Mouse (Mus musculus) activated CD4-positive, CD25-positive, alpha-beta regulatory T cell, adult 9 weeks (primary cell): ENCODE measurements around the gene H2al1b. TPM values are rescaled to one million over a fixed set of nuclear protein-coding genes. Genes with fewer than 3 reads are reported as not detected.

Source experiments
- polyA plus RNA-seq: library from polyadenylated mRNA; unstranded; fragments of 100-300 nt; shearing (Covaris generic); gene quantifications from one replicate; pipeline ENCODE4 v1.2.1, GENCODE M21; 2017

Gene H2al1b
- polyA plus RNA-seq = not detected

GRCm38 (mm10) chrX:11302132-11302531 is at the start of gene H2al1b:
Gene H2al1b, plus strand, starts transcription at chrX:11302432.

GRCm38 (mm10) chrX:11298957-11299356 is 3.3 kb upstream of the H2al1b start, which contains the start of gene H2al1a:
Gene H2al1a, plus strand, starts transcription at chrX:11299257.

GRCm38 (mm10) chrX:11305355-11305754 is 3.1 kb downstream of the H2al1b start, which contains the start of gene H2al1c:
Gene H2al1c, plus strand, starts transcription at chrX:11305655.

GRCm38 (mm10) chrX:11308524-11308923 is 6.3 kb downstream of the H2al1b start, which contains the start of gene H2al1d:
Gene H2al1d, plus strand, starts transcription at chrX:11308824.

GRCm38 (mm10) chrX:11311634-11312033 is 9.4 kb downstream of the H2al1b start, which contains the start of gene H2al1e:
Gene H2al1e, plus strand, starts transcription at chrX:11311934.

GRCm38 (mm10) chrX:11314858-11315257 is 12.6 kb downstream of the H2al1b start, which contains the start of gene H2al1f:
Gene H2al1f, plus strand, starts transcription at chrX:11315158.

GRCm38 (mm10) chrX:11317956-11318355 is 15.7 kb downstream of the H2al1b start, which contains the start of gene H2al1g:
Gene H2al1g, plus strand, starts transcription at chrX:11318256.

GRCm38 (mm10) chrX:11321192-11321591 is 19.0 kb downstream of the H2al1b start, which contains the start of gene H2al1h:
Gene H2al1h, plus strand, starts transcription at chrX:11321492.

GRCm38 (mm10) chrX:11324359-11324758 is 22.1 kb downstream of the H2al1b start, which contains the start of gene H2al1i:
Gene H2al1i, plus strand, starts transcription at chrX:11324659.

GRCm38 (mm10) chrX:11327522-11327921 is 25.3 kb downstream of the H2al1b start, which contains the start of gene H2al1j:
Gene H2al1j, plus strand, starts transcription at chrX:11327822.

Other genes with a start within 250 kb of the H2al1b start
- gene H2al1a, start 3.2 kb upstream of the H2al1b start, polyA plus RNA-seq = not detected
- not detected for gene H2al1c, start 3.2 kb downstream of the H2al1b start, polyA plus RNA-seq
- gene H2al1d, start 6.4 kb downstream of the H2al1b start, polyA plus RNA-seq = not detected
- gene H2al1e, start 9.5 kb downstream of the H2al1b start, polyA plus RNA-seq = 0.60 TPM
- not detected for gene H2al1f, start 12.7 kb downstream of the H2al1b start, polyA plus RNA-seq
- not detected for gene H2al1g, start 15.8 kb downstream of the H2al1b start, polyA plus RNA-seq
- gene H2al1h, start 19.1 kb downstream of the H2al1b start, polyA plus RNA-seq = not detected
- not detected for gene H2al1i, start 22.2 kb downstream of the H2al1b start, polyA plus RNA-seq
- not detected for gene H2al1j, start 25.4 kb downstream of the H2al1b start, polyA plus RNA-seq